Mouse (Mus musculus): ENCODE measurements at regions not wholly inside any gene's neighbourhood (a gene's known extent, or its start where the extent isn't known, plus 50 kb on each side); places are given as distances from the start of the nearest gene placed in this dataset.

- H3K27me3 ChIP-seq (ENCODE audit: control insufficient read depth, insufficient read depth, low read length) = no peaks in the 10 kb centered on the region
- WGBS = 91% methylated on average over 6 of the region's 6 CpGs
- no peaks in the 10 kb centered on the region for H3K36me3 ChIP-seq (ENCODE audit: control insufficient read depth, insufficient read depth, low read length)
- no peaks in the 10 kb centered on the region for H3K9me3 ChIP-seq (ENCODE audit: control insufficient read depth, low read length)
- DNase-seq (no peak), ATAC-seq (ENCODE audit: low FRiP score, low TSS enrichment) (no peak)
- no peak overlapping the region for H3K4me2 ChIP-seq (ENCODE audit: low read length)
- no peak overlapping the region for H3K9ac ChIP-seq (replicated peaks; ENCODE audit: low read length)
- no peak overlapping the region for H3K27ac ChIP-seq (replicated peaks; ENCODE audit: low read depth, low read length)
- no peaks in the 10 kb centered on the region for H3K4me1 ChIP-seq (ENCODE audit: control insufficient read depth, insufficient read depth, low read length)
- no peak overlapping the region for H3K4me3 ChIP-seq (replicated peaks; ENCODE audit: low read depth, low read length)
Observed at GRCm38 (mm10) chr1:183938361-183938760, 74.7 kb upstream of the Dusp10 start.

- Histone ChIP-seq H3K9ac (replicated peaks; ENCODE audit: low read length) (no peak overlapping the region), H3K27me3 (ENCODE audit: control insufficient read depth, insufficient read depth, low read length) (no peaks in the 10 kb centered on the region), H3K36me3 (ENCODE audit: control insufficient read depth, insufficient read depth, low read length) (no peaks in the 10 kb centered on the region), H3K27ac (replicated peaks; ENCODE audit: low read depth, low read length) (no peak overlapping the region), H3K4me2 (ENCODE audit: low read length) (no peak overlapping the region), H3K4me1 (ENCODE audit: control insufficient read depth, insufficient read depth, low read length) (no peaks in the 10 kb centered on the region), H3K9me3 (ENCODE audit: control insufficient read depth, low read length) (no peaks in the 10 kb centered on the region), H3K4me3 (replicated peaks; ENCODE audit: low read depth, low read length) (no peak overlapping the region)
- no peak for DNase-seq
- WGBS = 90% methylated on average over 2 of the region's 2 CpGs
- ATAC-seq (ENCODE audit: low FRiP score, low TSS enrichment) = no peak
Observed at GRCm38 (mm10) chr1:183940706-183941105, 72.4 kb upstream of the Dusp10 start.

- no peak overlapping the region for H3K9ac ChIP-seq (replicated peaks; ENCODE audit: low read length)
- H3K9me3 ChIP-seq (ENCODE audit: control insufficient read depth, low read length) = no peaks in the 10 kb centered on the region
- no peak overlapping the region for H3K4me2 ChIP-seq (ENCODE audit: low read length)
- no peaks in the 10 kb centered on the region for H3K27me3 ChIP-seq (ENCODE audit: control insufficient read depth, insufficient read depth, low read length)
- no peak overlapping the region for H3K4me3 ChIP-seq (replicated peaks; ENCODE audit: low read depth, low read length)
- DNase-seq (no peak), ATAC-seq (ENCODE audit: low FRiP score, low TSS enrichment) (no peak)
- no peak overlapping the region for H3K27ac ChIP-seq (replicated peaks; ENCODE audit: low read depth, low read length)
- WGBS = 89% methylated on average over 8 of the region's 8 CpGs
- H3K36me3 ChIP-seq (ENCODE audit: control insufficient read depth, insufficient read depth, low read length) = no peaks in the 10 kb centered on the region
- H3K4me1 ChIP-seq (ENCODE audit: control insufficient read depth, insufficient read depth, low read length) = no peaks in the 10 kb centered on the region
Observed at GRCm38 (mm10) chr1:183946241-183946640, 66.9 kb upstream of the Dusp10 start.

- H3K4me1 ChIP-seq (ENCODE audit: control insufficient read depth, insufficient read depth, low read length) = no peaks in the 10 kb centered on the region
- no peaks in the 10 kb centered on the region for H3K27me3 ChIP-seq (ENCODE audit: control insufficient read depth, insufficient read depth, low read length)
- H3K4me3 ChIP-seq (replicated peaks; ENCODE audit: low read depth, low read length) = no peak overlapping the region
- no peak overlapping the region for H3K9ac ChIP-seq (replicated peaks; ENCODE audit: low read length)
- DNase-seq (no peak), ATAC-seq (ENCODE audit: low FRiP score, low TSS enrichment) (no peak)
- no peak overlapping the region for H3K4me2 ChIP-seq (ENCODE audit: low read length)
- H3K9me3 ChIP-seq (ENCODE audit: control insufficient read depth, low read length) = no peaks in the 10 kb centered on the region
- no peak overlapping the region for H3K27ac ChIP-seq (replicated peaks; ENCODE audit: low read depth, low read length)
- no peaks in the 10 kb centered on the region for H3K36me3 ChIP-seq (ENCODE audit: control insufficient read depth, insufficient read depth, low read length)
- 87% methylated on average over 5 of the region's 5 CpGs for whole genome bisulfite sequencing
Observed at GRCm38 (mm10) chr1:183947066-183947465, 66.0 kb upstream of the Dusp10 start.

- 87% methylated on average over 4 of the region's 4 CpGs for WGBS
- H3K4me2 ChIP-seq (ENCODE audit: low read length) = no peak overlapping the region
- DNase-seq (no peak), ATAC-seq (ENCODE audit: low FRiP score, low TSS enrichment) (no peak)
- H3K9ac ChIP-seq (replicated peaks; ENCODE audit: low read length) = no peak overlapping the region
- no peak overlapping the region for H3K4me3 ChIP-seq (replicated peaks; ENCODE audit: low read depth, low read length)
- H3K27ac ChIP-seq (replicated peaks; ENCODE audit: low read depth, low read length) = no peak overlapping the region
- H3K9me3 ChIP-seq (ENCODE audit: control insufficient read depth, low read length) = no peaks in the 10 kb centered on the region
- no peaks in the 10 kb centered on the region for H3K27me3 ChIP-seq (ENCODE audit: control insufficient read depth, insufficient read depth, low read length)
- no peaks in the 10 kb centered on the region for H3K4me1 ChIP-seq (ENCODE audit: control insufficient read depth, insufficient read depth, low read length)
- H3K36me3 ChIP-seq (ENCODE audit: control insufficient read depth, insufficient read depth, low read length) = no peaks in the 10 kb centered on the region
Observed at GRCm38 (mm10) chr1:183949205-183949604, 63.9 kb upstream of the Dusp10 start.

GRCm38 (mm10) chr1:183954086-183954485, 59.0 kb upstream of the Dusp10 start:
- H3K9me3 ChIP-seq (ENCODE audit: control insufficient read depth, low read length) = no peaks in the 10 kb centered on the region
- H3K4me3 ChIP-seq (replicated peaks; ENCODE audit: low read depth, low read length) = no peak overlapping the region
- H3K36me3 ChIP-seq (ENCODE audit: control insufficient read depth, insufficient read depth, low read length) = no peaks in the 10 kb centered on the region
- no peaks in the 10 kb centered on the region for H3K4me1 ChIP-seq (ENCODE audit: control insufficient read depth, insufficient read depth, low read length)
- H3K4me2 ChIP-seq (ENCODE audit: low read length) = no peak overlapping the region
- no peak overlapping the region for H3K9ac ChIP-seq (replicated peaks; ENCODE audit: low read length)
- no peak overlapping the region for H3K27ac ChIP-seq (replicated peaks; ENCODE audit: low read depth, low read length)
- no peak for ATAC-seq (ENCODE audit: low FRiP score, low TSS enrichment)
- 97% methylated on average over 2 of the region's 2 CpGs for WGBS
- no peak for DNase-seq
- H3K27me3 ChIP-seq (ENCODE audit: control insufficient read depth, insufficient read depth, low read length) = no peaks in the 10 kb centered on the region

- H3K36me3 ChIP-seq (ENCODE audit: control insufficient read depth, insufficient read depth, low read length) = no peaks in the 10 kb centered on the region
- 82% methylated on average over 3 of the region's 3 CpGs for WGBS
- peak; percentile 14 for DNase-seq
Observed at GRCm38 (mm10) chr1:183956391-183956790, 56.7 kb upstream of the Dusp10 start.

GRCm38 (mm10) chr1:183961383-183961782, 51.7 kb upstream of the Dusp10 start:
- ATAC-seq (ENCODE audit: low FRiP score, low TSS enrichment) = no peak
- no peak overlapping the region for H3K27ac ChIP-seq (replicated peaks; ENCODE audit: low read depth, low read length)
- H3K4me2 ChIP-seq (ENCODE audit: low read length) = no peak overlapping the region
- WGBS = 88% methylated on average over 2 of the region's 2 CpGs
- DNase-seq = no peak
- H3K9ac ChIP-seq (replicated peaks; ENCODE audit: low read length) = no peak overlapping the region
- no peaks in the 10 kb centered on the region for H3K9me3 ChIP-seq (ENCODE audit: control insufficient read depth, low read length)
- no peak overlapping the region for H3K4me3 ChIP-seq (replicated peaks; ENCODE audit: low read depth, low read length)
- no peaks in the 10 kb centered on the region for H3K27me3 ChIP-seq (ENCODE audit: control insufficient read depth, insufficient read depth, low read length)
- H3K36me3 ChIP-seq (ENCODE audit: control insufficient read depth, insufficient read depth, low read length) = no peaks in the 10 kb centered on the region
- no peaks in the 10 kb centered on the region for H3K4me1 ChIP-seq (ENCODE audit: control insufficient read depth, insufficient read depth, low read length)

More at GRCm38 (mm10) chr1:183956391-183956790, 56.7 kb upstream of the Dusp10 start:
- ATAC-seq (ENCODE audit: low FRiP score, low TSS enrichment) = no peak
- Histone ChIP-seq H3K4me2 (ENCODE audit: low read length) (no peak overlapping the region), H3K27me3 (ENCODE audit: control insufficient read depth, insufficient read depth, low read length) (no peaks in the 10 kb centered on the region), H3K4me1 (ENCODE audit: control insufficient read depth, insufficient read depth, low read length) (no peaks in the 10 kb centered on the region), H3K27ac (replicated peaks; ENCODE audit: low read depth, low read length) (no peak overlapping the region), H3K9ac (replicated peaks; ENCODE audit: low read length) (no peak overlapping the region), H3K9me3 (ENCODE audit: control insufficient read depth, low read length) (no peaks in the 10 kb centered on the region), H3K4me3 (replicated peaks; ENCODE audit: low read depth, low read length) (no peak overlapping the region)

- ATAC-seq (ENCODE audit: low FRiP score, low TSS enrichment) = no peak
- DNase-seq = no peak
- Histone ChIP-seq H3K9ac (replicated peaks; ENCODE audit: low read length) (no peak overlapping the region), H3K36me3 (ENCODE audit: control insufficient read depth, insufficient read depth, low read length) (no peaks in the 10 kb centered on the region), H3K4me2 (ENCODE audit: low read length) (no peak overlapping the region), H3K4me1 (ENCODE audit: control insufficient read depth, insufficient read depth, low read length) (no peaks in the 10 kb centered on the region), H3K4me3 (replicated peaks; ENCODE audit: low read depth, low read length) (no peak overlapping the region), H3K27me3 (ENCODE audit: control insufficient read depth, insufficient read depth, low read length) (no peaks in the 10 kb centered on the region), H3K9me3 (ENCODE audit: control insufficient read depth, low read length) (no peaks in the 10 kb centered on the region), H3K27ac (replicated peaks; ENCODE audit: low read depth, low read length) (no peak overlapping the region)
- 91% methylated on average over 2 of the region's 2 CpGs for WGBS
Observed at GRCm38 (mm10) chr1:183962486-183962885, 50.6 kb upstream of the Dusp10 start.

Measured in midbrain, embryonic 14.5 days (tissue).